Mouse (Mus musculus): ENCODE measurements around the gene Arid1b. TPM values are rescaled to one million over a fixed set of nuclear protein-coding genes. Genes with fewer than 3 reads are reported as not detected.

Arid1b gene
- polyA plus RNA-seq, 1 experiment = 13.3 TPM

DNA sequence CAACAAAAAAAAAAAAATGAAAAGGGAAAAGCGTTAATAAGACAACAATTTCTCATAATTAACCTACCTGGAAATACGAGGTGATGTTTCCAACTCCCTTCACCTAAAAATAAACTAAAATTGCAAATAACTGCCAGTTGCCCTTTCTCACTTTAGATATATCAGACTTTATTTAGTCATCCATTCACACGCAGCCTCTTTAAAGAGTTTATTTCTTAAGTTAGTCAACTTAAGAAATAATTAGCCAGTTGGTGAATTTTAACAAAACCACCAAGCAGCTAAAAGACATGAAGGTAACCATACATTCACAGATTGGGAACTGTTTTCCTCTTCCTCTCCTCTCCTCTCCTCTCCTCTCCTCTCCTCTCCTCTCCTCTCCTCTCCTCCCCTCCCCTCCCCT lies 26.1 kb upstream of the Arid1b start:
- TF ChIP-seq FLI1 (IDR thresholded peaks at IDR 0.05; ENCODE audit: low read length) = no peak
- no peak for TF ChIP-seq GATA1 (IDR thresholded peaks at IDR 0.05; ENCODE audit: borderline replicate concordance, low read length)
- H3K36me3 ChIP-seq (replicated peaks; ENCODE audit: low read length) = no peaks in the 10 kb centered on the region
- no peak overlapping the region for H3K4me3 ChIP-seq (replicated peaks)
- no peaks in the 10 kb centered on the region for H3K9me3 ChIP-seq
- peaks cover 8% of the 10 kb centered on the region for H3K27me3 ChIP-seq (replicated peaks)
- peaks cover 16% of the 10 kb centered on the region for H3K4me1 ChIP-seq

DNA sequence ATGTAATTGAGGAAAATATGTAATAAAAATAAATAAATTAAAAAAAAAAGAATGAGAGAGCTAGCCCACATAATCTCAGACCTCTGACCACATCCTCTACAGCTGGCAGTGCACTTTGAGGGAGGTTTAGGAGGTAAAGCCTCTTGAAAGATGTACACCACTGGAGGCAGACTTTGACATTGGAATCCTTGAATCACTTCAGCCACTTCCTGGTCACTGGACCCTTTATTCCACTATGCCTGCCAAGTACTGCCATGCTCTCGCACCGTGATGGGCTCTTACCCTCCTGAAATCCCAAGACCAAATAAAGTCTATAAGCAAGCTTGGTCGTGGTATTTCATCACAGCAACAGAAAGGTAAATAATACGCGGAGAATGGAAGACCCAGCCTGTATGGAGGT lies 25.3 kb upstream of the Arid1b start:
- TF ChIP-seq GATA1 (IDR thresholded peaks at IDR 0.05; ENCODE audit: borderline replicate concordance, low read length) (no peak), FLI1 (IDR thresholded peaks at IDR 0.05; ENCODE audit: low read length) (no peak)
- Histone ChIP-seq H3K27me3 (replicated peaks) (peaks cover 10% of the 10 kb centered on the region), H3K36me3 (replicated peaks; ENCODE audit: low read length) (no peaks in the 10 kb centered on the region), H3K4me3 (replicated peaks) (no peak overlapping the region), H3K9me3 (no peaks in the 10 kb centered on the region), H3K4me1 (peaks cover 16% of the 10 kb centered on the region)

DNA sequence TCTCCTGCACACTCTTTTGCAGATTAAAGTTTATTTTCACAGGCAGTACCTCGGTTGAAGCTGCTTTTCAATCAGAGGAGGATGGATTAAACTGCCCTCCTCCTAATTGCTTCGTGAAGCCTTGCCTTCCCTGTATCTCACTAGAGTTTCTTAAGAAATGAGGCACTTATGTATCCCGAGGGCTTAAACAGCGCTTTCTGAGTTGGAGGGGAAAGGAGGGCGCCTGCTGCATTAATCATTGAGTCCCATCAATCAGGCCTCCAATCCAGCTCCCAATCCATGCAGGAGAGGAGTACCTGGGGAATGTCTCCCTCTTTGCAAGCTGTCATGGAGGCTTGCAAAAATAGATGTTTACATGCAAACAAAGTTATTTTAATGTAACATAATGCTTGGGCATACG lies 21.9 kb upstream of the Arid1b start:
- Histone ChIP-seq H3K4me1 (peaks cover 4% of the 10 kb centered on the region), H3K9me3 (no peaks in the 10 kb centered on the region), H3K4me3 (replicated peaks) (no peak overlapping the region), H3K36me3 (replicated peaks; ENCODE audit: low read length) (no peaks in the 10 kb centered on the region), H3K27me3 (replicated peaks) (peaks cover 10% of the 10 kb centered on the region)
- TF ChIP-seq FLI1 (IDR thresholded peaks at IDR 0.05; ENCODE audit: low read length) (no peak), GATA1 (IDR thresholded peaks at IDR 0.05; ENCODE audit: borderline replicate concordance, low read length) (no peak)

DNA sequence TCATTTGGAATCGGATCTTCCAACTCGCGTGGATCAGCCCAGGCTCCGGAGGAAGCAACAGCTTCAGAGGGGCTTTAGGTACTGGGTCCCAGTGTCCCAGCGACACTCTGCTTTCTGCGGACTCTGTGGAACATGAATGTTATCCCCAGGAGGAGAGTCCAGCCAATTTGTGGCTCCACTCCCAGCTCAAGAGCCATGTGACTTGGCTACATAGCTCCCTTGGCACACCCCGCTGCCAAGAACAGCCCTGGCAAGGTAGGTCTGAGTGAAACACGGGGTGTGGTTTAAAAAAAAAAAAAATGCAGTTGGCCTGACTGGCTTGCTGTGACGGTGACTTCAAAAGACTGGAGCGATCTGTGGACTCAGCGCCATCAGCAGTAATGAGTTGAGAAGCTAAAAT lies 19.4 kb upstream of the Arid1b start:
- Histone ChIP-seq H3K36me3 (replicated peaks; ENCODE audit: low read length) (no peaks in the 10 kb centered on the region), H3K9me3 (no peaks in the 10 kb centered on the region), H3K4me1 (peaks cover 1% of the 10 kb centered on the region), H3K4me3 (replicated peaks) (no peak overlapping the region), H3K27me3 (replicated peaks) (peaks cover 11% of the 10 kb centered on the region)
- TF ChIP-seq FLI1 (IDR thresholded peaks at IDR 0.05; ENCODE audit: low read length) (no peak), GATA1 (IDR thresholded peaks at IDR 0.05; ENCODE audit: borderline replicate concordance, low read length) (no peak)

DNA sequence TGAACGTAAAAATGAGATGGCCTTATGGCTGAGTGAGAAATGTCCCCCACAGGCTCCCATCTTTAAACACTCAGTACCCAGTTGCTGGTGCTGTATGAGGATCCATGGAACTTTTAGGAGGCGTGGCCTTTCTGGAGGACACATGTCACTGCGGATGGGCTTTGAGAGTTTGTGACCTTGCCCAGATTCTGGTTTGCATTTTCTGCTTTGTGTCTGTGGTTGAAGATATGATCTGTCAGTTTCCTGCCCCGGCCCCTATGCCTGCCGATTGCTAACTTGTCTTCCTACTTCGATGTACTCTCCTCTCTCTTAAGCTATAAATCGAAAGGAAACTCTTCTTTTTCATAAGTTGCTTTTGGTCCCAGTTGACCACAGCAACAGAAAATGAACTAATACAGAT lies 14.0 kb upstream of the Arid1b start:
- Histone ChIP-seq H3K36me3 (replicated peaks; ENCODE audit: low read length) (no peaks in the 10 kb centered on the region), H3K4me3 (replicated peaks) (no peak overlapping the region), H3K27me3 (replicated peaks) (peaks cover 21% of the 10 kb centered on the region), H3K4me1 (peaks cover 17% of the 10 kb centered on the region), H3K9me3 (no peaks in the 10 kb centered on the region)
- no peak for TF ChIP-seq FLI1 (IDR thresholded peaks at IDR 0.05; ENCODE audit: low read length)
- no peak for TF ChIP-seq GATA1 (IDR thresholded peaks at IDR 0.05; ENCODE audit: borderline replicate concordance, low read length)

DNA sequence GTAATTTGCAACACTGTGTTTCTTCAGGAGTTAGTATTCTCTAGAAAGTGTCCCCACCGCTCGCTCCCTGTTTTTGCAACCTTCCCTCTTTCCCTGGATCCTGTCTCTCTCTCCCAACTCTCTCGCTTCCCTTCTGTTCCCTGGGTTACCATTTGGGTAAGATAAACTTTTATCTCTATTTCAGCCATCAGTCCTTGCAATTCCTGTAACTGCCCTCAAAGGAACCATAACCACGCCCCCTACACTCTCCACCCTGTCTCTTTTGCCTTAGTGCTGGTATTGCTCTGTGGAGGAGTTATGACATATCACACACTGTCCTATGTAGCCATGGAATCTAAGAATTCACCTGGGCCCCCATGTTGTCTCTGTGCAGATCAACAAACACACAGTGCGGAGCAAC lies 11.3 kb upstream of the Arid1b start:
- TF ChIP-seq GATA1 (IDR thresholded peaks at IDR 0.05; ENCODE audit: borderline replicate concordance, low read length) (no peak), FLI1 (IDR thresholded peaks at IDR 0.05; ENCODE audit: low read length) (no peak)

DNA sequence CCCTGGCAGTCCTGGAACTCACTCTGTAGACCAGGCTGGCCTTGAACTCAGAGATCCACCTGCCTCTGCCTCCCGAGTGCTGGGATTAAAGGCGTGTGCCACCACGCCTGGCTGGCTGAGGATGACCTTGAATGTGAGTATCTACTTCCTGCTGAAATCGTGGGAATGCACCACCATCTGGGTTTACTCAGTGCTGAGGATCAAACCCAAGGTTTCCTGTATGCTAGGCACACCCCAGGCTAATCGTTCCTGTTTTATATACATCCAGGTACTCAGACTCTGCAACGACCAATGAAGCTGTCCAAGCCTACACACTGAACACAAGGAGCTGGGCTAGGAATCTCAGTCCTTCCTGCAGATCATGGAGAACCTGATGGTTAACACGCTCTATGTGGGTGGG lies 9.4 kb upstream of the Arid1b start:
- no peaks in the 10 kb centered on the region for H3K36me3 ChIP-seq (replicated peaks; ENCODE audit: low read length)
- H3K4me3 ChIP-seq (replicated peaks) = no peak overlapping the region
- H3K9me3 ChIP-seq = no peaks in the 10 kb centered on the region
- no peak for TF ChIP-seq GATA1 (IDR thresholded peaks at IDR 0.05; ENCODE audit: borderline replicate concordance, low read length)
- no peak for TF ChIP-seq FLI1 (IDR thresholded peaks at IDR 0.05; ENCODE audit: low read length)
- H3K4me1 ChIP-seq = peaks cover 16% of the 10 kb centered on the region
- H3K27me3 ChIP-seq (replicated peaks) = peaks cover 14% of the 10 kb centered on the region

More for the DNA sequence above, 11.3 kb upstream of the Arid1b start:
- Histone ChIP-seq H3K9me3 (no peaks in the 10 kb centered on the region), H3K36me3 (replicated peaks; ENCODE audit: low read length) (no peaks in the 10 kb centered on the region), H3K27me3 (replicated peaks) (peaks cover 18% of the 10 kb centered on the region), H3K4me3 (replicated peaks) (no peak overlapping the region), H3K4me1 (peaks cover 17% of the 10 kb centered on the region)

DNA sequence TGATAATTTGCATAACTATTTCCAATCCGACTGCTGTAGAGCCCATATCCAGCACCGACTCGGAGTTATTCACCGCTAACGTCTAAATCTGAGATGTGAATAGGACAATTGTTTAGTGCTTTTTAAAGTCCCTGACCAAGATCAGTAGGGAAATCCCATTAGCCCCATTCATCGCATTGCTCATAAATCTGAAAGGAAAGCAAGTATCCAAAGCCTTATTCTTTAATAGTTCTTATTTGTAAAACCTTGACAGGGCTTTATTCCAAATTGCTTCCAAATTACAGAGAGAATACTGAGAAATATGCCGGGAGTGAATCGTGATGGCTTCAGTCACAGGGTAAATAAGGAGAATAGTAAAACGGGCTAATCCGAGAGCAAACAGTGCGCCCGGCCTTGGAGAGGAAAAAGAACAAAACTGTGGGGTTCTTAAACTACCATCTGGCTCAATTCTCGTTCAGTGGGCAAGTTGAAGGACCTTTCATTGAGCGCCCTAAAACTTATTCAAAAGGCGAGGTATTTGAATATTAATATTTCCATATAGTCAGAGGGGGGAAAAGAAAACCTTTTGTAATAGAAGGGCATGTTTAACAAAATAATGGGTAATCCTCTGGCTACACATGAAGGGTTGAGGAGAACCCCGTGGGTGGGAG lies 3.1 kb upstream of the Arid1b start:
- Histone ChIP-seq H3K4me3 (replicated peaks) (no peak overlapping the region), H3K36me3 (replicated peaks; ENCODE audit: low read length) (no peaks in the 10 kb centered on the region), H3K9me3 (no peaks in the 10 kb centered on the region), H3K4me1 (peaks cover 16% of the 10 kb centered on the region), H3K27me3 (replicated peaks) (peaks cover 2% of the 10 kb centered on the region)
- TF ChIP-seq GATA1 (IDR thresholded peaks at IDR 0.05; ENCODE audit: borderline replicate concordance, low read length) = no peak
- TF ChIP-seq FLI1 (IDR thresholded peaks at IDR 0.05; ENCODE audit: low read length) = no peak

DNA sequence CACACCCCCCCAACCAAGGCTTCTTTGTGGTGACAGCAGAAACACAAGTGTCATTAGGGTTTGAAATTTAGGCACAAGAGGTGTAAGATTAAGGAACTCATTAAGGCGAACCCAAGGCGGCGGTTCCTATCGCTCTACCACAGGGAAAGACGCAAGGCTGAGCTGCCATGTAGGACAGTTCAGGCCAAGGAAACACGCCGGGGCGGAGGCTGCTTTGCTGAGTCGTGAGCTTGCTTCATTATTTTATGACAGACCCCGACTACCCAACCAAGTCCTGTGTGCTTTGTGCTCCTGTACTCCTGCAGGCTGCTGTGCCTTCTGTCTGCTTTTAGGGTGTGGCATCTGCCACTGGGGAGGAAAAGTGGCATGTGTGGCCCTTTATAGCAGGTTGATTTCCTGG lies 2.5 kb upstream of the Arid1b start:
- TF ChIP-seq GATA1 (IDR thresholded peaks at IDR 0.05; ENCODE audit: borderline replicate concordance, low read length) (no peak), FLI1 (IDR thresholded peaks at IDR 0.05; ENCODE audit: low read length) (no peak)
- peaks cover 2% of the 10 kb centered on the region for H3K27me3 ChIP-seq (replicated peaks)
- H3K36me3 ChIP-seq (replicated peaks; ENCODE audit: low read length) = no peaks in the 10 kb centered on the region
- H3K4me1 ChIP-seq = peaks cover 16% of the 10 kb centered on the region
- H3K9me3 ChIP-seq = no peaks in the 10 kb centered on the region
- no peak overlapping the region for H3K4me3 ChIP-seq (replicated peaks)

DNA sequence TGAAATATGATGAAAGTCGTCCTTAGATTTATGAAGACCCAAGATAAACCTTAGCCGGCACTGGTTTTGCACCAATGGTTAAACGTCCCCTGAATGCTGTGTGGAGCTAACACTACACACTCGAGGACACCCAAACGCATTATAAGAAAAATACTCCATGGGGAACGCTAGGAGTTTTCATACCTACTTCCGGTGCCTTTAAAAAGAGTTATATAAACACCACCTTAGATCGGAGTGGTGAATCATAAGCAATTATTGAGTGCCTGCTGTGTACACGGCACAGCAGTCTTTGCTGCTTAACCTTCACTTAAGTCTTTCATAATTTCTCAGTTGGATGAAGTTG lies 664 bp upstream of the Arid1b start:
- peak overlapping the region; percentile 93 for H3K4me3 ChIP-seq (replicated peaks)
- H3K4me1 ChIP-seq = peaks cover 20% of the 10 kb centered on the region
- no peak for TF ChIP-seq GATA1 (IDR thresholded peaks at IDR 0.05; ENCODE audit: borderline replicate concordance, low read length)
- TF ChIP-seq FLI1 (IDR thresholded peaks at IDR 0.05; ENCODE audit: low read length) = no peak
- no peaks in the 10 kb centered on the region for H3K9me3 ChIP-seq
- no peaks in the 10 kb centered on the region for H3K36me3 ChIP-seq (replicated peaks; ENCODE audit: low read length)
- H3K27me3 ChIP-seq (replicated peaks) = peaks cover 2% of the 10 kb centered on the region

DNA sequence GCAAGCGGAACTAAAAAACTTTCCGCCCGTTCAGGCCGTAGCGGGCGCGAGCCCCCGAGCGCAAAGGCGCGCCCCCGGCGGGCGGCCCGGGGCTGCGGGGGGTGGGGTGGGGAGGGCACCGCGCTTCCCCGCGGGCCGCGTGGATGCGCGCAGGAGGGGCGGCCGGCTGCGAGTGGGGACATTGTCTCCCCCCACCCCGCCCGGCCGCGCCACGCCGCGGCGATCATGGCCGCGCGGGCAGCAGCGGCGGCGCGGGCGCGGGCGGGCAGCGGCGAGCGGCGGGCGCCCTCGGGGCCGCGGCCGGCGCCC lies 326 bp downstream of the Arid1b start:
- Histone ChIP-seq H3K27me3 (replicated peaks) (no peaks in the 10 kb centered on the region), H3K4me3 (replicated peaks) (peak overlapping the region; percentile 93), H3K36me3 (replicated peaks; ENCODE audit: low read length) (no peaks in the 10 kb centered on the region), H3K9me3 (no peaks in the 10 kb centered on the region), H3K4me1 (peaks cover 26% of the 10 kb centered on the region)
- no peak for TF ChIP-seq FLI1 (IDR thresholded peaks at IDR 0.05; ENCODE audit: low read length)
- no peak for TF ChIP-seq GATA1 (IDR thresholded peaks at IDR 0.05; ENCODE audit: borderline replicate concordance, low read length)

All from megakaryocyte, embryonic 14.5 days (primary cell).